Mouse (Mus musculus) urinary bladder, postnatal 4 days (tissue): ENCODE data around the gene Hsf5.

Experiments
- DNase-seq, 2 experiments: peaks; one replicate each; pipeline ENCODE4 v3.0.0; 2021 to 2022; ENCODE audit warnings: low spot score in 2 of 2

The Hsf5 gene

DNA sequence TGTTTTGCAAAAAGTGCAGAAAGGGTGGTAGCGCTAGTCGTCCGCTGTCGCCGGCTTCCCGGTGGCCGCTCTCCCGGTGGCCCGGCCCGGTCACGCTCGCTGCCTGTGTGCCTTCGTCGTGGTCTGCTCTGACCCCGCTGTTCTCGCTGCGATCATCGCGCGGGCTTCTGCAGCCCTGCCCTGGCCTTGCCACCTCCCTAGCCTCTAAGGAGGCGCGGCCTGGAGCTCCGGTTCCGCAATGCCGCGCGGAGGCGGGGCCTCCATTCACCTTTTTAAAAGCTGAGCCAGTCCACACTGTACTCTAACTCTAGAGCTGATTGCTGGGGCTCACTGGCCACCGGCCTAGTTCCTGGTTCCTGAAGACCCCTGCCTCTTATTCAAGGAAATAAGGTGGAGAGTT, 22.2 kb downstream of the Hsf5 start:
- peak; percentile 57 to 66 for DNase-seq

- no peak for DNase-seq
Measured at GRCm38 (mm10) chr11:87642865-87643264, 25.9 kb downstream of the Hsf5 start.

GRCm38 (mm10) chr11:87654693-87655092, 37.7 kb downstream of the Hsf5 start:
- no peak for DNase-seq

DNA sequence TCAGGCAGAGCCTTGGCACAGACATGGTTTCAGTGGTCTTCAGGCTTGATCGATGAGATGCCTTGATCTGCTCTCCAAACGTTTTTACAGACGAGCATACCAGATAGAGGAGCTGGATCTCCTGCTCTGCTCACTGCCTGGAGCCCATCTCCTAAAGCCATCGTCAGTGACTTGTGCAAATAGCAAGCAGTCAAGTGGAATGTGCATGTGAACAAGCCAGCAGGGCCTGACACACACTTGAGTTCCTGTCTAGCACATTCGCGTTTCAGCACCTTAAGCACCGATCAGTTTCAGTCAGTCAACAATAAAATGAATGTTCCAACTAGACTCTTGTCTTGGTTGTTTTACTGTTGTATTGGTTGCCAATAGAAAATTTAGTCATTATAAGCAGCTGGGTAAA, 42.3 kb downstream of the Hsf5 start:
- DNase-seq: no peak

DNA sequence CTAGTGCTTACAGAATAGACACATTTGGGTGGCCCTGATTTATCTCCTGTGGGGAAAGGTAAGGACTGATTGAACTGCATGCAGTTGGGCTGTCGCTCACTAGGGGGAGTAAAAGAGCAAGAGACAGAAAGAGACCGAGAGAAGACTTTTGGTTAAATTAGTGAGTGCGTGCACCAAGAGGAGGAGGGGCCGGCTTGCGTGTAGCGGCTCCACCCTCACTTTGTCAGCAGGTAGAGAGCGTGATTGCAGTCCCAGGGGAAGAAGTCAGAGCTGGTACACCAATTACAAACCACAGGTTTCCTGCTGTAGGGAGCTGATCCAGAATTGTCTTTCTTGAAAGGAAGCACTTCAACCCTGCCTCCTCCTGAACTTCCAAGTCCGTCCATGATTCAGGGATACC, 45.4 kb downstream of the Hsf5 start, which contains the start of gene Rnf43:
TSS of gene Rnf43 (plus strand) at position 316 of the 400 bp plus-strand sequence.
- DNase-seq: peak; percentile 74 to 83

DNA sequence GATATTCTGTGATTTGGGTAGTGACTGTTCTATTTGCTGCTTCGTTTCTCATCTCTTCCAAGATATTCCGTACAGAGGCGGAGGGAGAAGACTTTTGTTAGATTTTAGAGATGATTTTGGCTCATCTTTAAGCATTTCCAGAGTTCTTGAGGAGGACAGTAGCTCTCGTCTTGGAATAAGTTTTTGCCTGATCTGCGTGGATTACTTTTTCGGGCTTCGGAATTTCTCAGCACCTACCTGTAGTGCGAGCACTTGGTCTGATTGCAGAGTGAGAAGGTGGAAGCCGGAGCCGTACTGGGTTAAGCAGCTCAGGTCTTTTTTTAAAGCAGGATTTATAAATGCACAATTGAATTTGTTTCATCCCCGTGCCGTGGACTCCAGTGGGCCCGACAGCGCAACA, 45.9 kb downstream of the Hsf5 start:
- no peak for DNase-seq

DNA sequence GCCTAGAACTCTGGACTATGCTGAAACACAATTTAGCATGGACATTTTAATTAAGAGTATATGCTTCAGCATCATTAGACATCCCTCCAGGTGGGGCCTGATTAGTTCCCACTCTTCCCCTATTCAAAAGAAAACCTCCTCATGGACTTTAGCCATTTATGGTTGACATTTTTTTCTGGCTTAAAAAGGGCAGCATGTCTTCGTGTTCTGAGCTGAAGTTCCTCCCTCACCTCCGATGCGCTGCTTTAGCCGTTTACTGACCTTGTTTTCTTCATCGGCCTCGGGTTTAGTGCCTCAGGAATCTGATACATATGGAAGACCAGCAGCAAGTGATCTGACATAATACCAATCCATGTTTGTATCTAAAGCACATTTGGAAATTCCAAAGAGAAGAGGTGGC, 47.0 kb downstream of the Hsf5 start:
- DNase-seq: no peak

GRCm38 (mm10) chr11:87664521-87664920, 47.6 kb downstream of the Hsf5 start:
- no peak for DNase-seq

- DNase-seq: no peak
Measured at GRCm38 (mm10) chr11:87665224-87665623, 48.3 kb downstream of the Hsf5 start.

- DNase-seq: no peak
Measured at GRCm38 (mm10) chr11:87665658-87666057, 48.7 kb downstream of the Hsf5 start.

- DNase-seq: no peak
Measured at GRCm38 (mm10) chr11:87666256-87667035, 49.5 kb downstream of the Hsf5 start.

DNA sequence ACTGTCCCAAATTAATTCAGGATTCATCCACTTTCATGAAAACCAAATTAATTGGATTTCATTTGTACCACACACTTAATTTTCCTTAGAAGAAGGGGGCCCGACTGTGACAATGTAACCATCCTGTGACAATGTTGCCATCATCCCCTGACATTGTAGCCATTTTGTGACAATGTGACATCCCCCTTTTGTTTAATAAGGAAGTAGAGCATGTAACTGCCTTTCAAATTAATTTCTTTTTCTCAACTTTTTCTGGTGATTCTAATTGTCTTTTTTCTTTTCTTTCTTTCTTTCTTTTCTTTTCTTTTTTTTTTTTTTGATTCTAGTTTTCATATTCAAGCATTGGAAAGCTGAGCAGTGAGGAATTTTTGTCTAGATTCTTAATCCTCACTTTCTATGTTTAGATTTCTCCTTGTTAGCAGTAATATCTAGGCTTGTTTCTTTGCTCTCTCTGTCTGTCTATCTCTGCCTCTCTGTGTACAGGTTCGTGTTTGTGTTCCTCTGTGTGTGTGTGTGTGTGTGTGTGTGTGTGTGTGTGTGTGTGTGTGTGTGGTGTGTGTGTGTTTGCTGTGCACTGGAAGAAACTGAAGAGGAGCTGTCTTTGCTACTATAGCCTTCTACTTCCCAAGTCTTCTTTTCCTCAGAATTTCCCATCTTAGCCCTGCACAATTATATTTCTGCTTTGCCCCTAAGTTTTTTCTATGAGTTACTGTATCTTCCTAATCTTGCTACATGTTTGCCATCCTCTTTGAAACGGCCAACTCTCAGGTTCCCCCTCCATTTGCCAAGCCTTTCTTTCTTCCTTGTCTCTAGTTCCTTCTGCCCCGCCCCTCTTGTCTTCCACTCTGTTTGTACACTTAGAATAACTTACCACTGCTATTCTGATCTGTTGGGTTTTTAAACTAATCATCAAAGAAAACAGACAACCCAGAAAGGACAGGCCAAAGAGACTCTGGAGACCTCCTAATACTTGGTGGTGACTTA, 50.4 kb downstream of the Hsf5 start:
- no peak for DNase-seq

DNA sequence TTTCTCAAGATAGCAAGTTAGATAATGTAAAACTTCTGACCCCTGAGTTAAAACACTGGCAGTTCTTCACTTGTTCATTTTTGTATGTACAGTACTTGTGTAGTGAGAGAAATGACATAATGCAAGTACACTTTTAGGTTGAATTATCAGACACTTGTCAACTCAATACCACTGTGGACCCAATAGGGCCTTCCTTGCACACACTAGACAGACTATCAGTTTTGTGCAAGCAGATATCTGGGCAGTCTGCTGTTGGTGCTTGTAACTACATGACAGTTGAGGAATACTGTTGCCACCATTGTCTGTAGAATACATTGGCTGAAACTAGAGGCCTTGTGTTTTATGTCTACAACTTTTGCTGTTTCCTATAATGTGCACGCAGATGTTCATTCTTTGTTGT, 56.3 kb downstream of the Hsf5 start:
- DNase-seq: no peak

DNA sequence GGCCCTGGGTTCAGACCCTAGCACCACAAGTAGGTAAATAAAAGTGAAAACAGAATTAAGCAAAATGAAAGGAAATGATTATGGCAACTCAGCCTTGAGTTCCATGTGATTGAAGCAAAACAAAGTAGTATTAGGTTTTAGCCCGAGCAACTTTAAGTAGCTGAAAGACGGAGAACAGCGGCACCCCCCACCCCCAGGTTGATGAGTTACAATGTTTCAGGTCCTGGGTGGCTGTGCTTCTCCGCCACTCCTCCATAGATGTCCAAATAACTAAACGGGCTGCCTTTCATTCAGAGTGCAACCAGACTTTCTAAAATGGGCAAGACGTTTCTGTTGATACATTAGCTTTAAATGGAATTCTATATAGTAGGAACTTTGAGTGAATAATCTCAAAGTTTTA, 58.6 kb downstream of the Hsf5 start:
- DNase-seq: no peak

DNA sequence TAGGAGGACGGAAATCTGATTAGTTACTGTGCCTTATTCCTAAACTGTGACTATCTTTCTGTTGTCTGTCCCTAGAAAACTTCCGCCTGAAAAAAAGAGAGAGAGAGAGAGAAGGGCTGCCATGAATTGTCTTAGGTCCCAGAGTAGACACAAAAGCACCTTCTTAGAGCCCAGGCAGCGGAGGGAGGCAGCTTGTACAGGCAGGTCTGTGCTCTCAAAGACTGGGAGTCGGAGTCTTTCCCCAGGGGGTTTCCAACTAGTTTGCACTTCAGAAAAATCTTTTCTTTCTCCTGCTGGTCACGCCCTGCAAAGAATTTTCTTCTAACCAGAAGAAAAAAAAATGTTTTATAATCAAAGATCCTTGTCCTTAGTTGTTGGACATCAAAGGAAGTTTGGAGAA, 60.8 kb downstream of the Hsf5 start:
- no peak for DNase-seq

- no peak for DNase-seq
Measured at GRCm38 (mm10) chr11:87678545-87678944, 61.6 kb downstream of the Hsf5 start.

DNA sequence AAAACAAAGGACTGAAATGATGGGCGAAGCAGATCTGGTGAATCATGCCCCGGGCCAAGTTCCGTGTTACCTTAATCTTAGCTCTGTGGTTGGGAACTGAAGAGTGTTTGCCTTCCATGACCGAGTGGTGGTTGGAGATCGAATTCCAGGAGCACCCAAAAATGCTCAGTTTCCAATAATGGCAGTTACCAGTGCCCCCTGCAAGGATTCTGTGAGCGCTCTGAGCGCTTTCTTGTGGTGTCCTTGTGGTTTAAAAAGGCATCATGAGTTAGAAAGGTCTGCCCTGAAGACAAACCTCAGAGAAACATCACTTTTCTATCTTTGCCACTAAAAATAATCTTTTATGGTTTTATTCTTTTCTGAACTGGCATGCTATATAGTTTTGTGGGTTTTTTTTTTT, 62.0 kb downstream of the Hsf5 start:
- DNase-seq: no peak

DNA sequence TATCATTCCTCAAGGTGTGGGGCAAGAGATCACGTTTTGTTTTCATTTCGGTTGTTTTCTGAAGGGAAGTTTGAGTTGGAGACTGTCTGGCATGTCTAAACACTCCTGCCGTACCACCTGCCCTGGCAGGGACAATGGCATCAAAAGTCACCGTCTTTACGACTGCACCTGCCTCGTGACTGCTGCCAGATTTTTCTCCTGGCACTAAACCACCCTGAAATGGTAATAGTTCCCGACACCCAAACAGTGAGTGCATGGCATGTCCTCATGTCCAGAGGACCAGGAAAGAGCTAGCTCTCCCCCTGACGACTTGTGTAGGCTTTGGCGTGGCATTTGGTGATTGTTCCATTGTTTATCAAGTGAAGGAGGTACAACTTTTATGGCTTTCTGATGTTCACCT, 63.8 kb downstream of the Hsf5 start:
- no peak for DNase-seq

GRCm38 (mm10) chr11:87682096-87682495, 65.1 kb downstream of the Hsf5 start:
- no peak for DNase-seq

GRCm38 (mm10) chr11:87682838-87683571, 66.0 kb downstream of the Hsf5 start:
- no peak for DNase-seq

- DNase-seq: no peak
Measured at GRCm38 (mm10) chr11:87686407-87686806, 69.4 kb downstream of the Hsf5 start.
